Mouse (Mus musculus) liver, embryonic 15.5 days (tissue): ENCODE results near the gene Prrt3. TPM values are rescaled to one million over a fixed set of nuclear protein-coding genes. Genes with fewer than 3 reads are reported as not detected.

Experiments
- ATAC-seq: fragments of 200-750 bp; cut with Nextera tagmentation; 2 replicates; pipeline ENCODE4 v1.8.0; 2017; ENCODE audit warnings: moderate number of reproducible peaks, mild to moderate bottlenecking, moderate library complexity; ENCODE audit not compliant: insufficient read depth
- H3K27ac ChIP-seq: fragments of 300-500 bp; sonication (generic); replicated peaks from 2 replicates; pipeline ENCODE4 v1.5.1; 2015; ENCODE audit warnings: mild to moderate bottlenecking, inconsistent platforms
- H3K27me3 ChIP-seq: fragments of 300-500 bp; sonication (generic); 2 replicates; pipeline ENCODE4 v1.6.1; 2015; ENCODE audit warnings: mild to moderate bottlenecking, inconsistent platforms
- H3K36me3 ChIP-seq: fragments of 300-500 bp; sonication (generic); replicated peaks from 2 replicates; pipeline ENCODE4 v1.6.1; 2015; ENCODE audit warnings: moderate library complexity, mild to moderate bottlenecking, inconsistent platforms
- H3K4me1 ChIP-seq: fragments of 300-500 bp; sonication (generic); replicated peaks from 2 replicates; pipeline ENCODE4 v1.6.1; 2015; ENCODE audit warnings: inconsistent platforms
- H3K4me2 ChIP-seq: fragments of 300-500 bp; sonication (generic); 2 replicates; pipeline ENCODE4 v1.6.1; 2015; ENCODE audit warnings: moderate library complexity, mild to moderate bottlenecking, inconsistent platforms
- H3K4me3 ChIP-seq: fragments of 300-500 bp; sonication (generic); replicated peaks from 2 replicates; pipeline ENCODE4 v1.5.1; 2015; ENCODE audit warnings: mild to moderate bottlenecking, inconsistent platforms
- H3K9ac ChIP-seq: fragments of 300-500 bp; sonication (generic); 2 replicates; pipeline ENCODE4 v1.6.1; 2015; ENCODE audit warnings: moderate library complexity, mild to moderate bottlenecking, inconsistent platforms
- H3K9me3 ChIP-seq: fragments of 300-500 bp; sonication (generic); replicated peaks from 2 replicates; pipeline ENCODE4 v1.6.1; 2016; ENCODE audit warnings: inconsistent platforms
- WGBS: fragments of 180-500 bp; shearing (Covaris S2); methylation state at CpG from one replicate; pipeline ENCODE4 v1.1.7; 2015; ENCODE audit warnings: mixed read lengths; ENCODE audit not compliant: insufficient replicate concordance; 5-methylcytosine and 5-hydroxymethylcytosine counted together
- polyA plus RNA-seq: library from polyadenylated mRNA; unstranded; fragments of >200 nt; fragmentation: Nextera tagmentation; extraction: Ambion mirVana; gene quantifications from 2 replicates; pipeline ENCODE4 v1.2.1, GENCODE M21; 2015

The Prrt3 gene
- polyA plus RNA-seq = 0.03 and 0.07 TPM in 2 replicates

DNA sequence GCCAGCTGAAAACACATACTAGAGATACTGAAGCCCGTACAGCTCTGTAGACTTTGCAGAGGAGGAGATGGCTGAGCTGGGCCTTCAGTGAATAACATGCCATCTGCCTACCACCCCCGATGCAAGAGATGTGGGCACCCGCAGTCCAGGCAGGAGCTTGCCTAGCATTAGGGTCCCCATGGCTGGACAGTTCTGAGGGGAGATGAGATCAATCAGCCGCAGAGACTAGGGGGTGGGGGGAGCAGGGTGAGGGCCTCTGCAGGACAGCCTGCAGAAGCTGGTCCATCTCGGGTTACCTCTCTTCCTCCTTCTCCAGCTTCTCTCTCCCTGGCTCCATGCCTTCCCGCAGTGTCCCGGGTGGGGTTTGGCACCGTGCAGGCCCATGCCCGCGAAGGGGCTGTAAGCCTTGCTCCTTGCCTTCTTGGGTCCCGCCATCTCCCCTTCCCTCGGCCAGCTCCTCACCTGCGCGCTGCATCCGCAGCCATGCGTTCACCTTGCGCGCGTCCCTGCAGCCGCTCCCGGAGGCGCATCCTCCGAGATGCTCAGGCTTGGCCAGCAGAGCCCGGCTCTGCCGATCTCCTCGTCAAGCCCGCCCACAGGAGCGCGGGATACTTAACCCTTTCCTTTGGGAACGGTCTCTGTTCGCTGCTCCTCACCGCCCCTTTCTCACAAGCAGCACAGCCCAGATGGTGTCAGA is at the start of gene Prrt3:
Prrt3 (minus strand) TSS at position 544 of the 697 bp plus-strand sequence.
- H3K4me3 ChIP-seq = no peak within 1 kb of the TSS
- no peaks in the 10 kb centered on the region for H3K9me3 ChIP-seq
- H3K27ac ChIP-seq = no peak within 1 kb of the TSS
- 9% methylated on average over 32 of the region's 32 CpGs for WGBS
- H3K36me3 ChIP-seq = no peaks in the 10 kb centered on the region
- ATAC-seq = no peak
- H3K9ac ChIP-seq = no peak within 1 kb of the TSS
- peaks cover 62% of the 10 kb centered on the region for H3K27me3 ChIP-seq
- H3K4me1 ChIP-seq = no peaks in the 10 kb centered on the region
- H3K4me2 ChIP-seq = no peak within 1 kb of the TSS

DNA sequence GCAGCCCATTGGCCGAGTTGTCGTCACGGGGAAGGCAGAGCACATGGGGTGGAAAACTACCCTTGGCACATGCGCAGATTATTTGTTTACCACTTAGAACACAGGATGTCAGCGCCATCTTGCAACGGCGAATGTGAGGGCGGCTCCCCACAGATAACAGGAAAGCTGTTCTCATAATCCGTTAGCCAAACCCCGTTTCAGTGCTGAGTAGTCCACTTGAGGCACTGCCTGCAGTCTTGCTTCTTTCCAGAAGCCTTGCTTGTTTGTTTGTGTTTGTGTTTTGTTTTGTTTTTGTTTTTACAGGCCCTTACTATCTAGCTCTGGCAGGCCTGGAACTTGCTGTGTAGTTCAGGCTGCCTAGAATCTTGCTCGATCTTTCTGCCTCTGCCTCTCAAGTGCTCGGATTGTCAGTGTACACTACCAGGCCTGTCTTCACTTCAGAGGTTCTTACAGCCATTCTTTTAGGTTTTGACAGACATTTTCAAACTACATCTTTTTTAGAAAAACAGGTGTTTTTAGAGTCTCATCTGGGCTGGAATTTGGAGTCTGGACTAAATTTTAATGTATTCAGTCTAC is 42.3 kb upstream of the Prrt3 start:
- H3K4me3 ChIP-seq = no peak overlapping the region
- H3K27ac ChIP-seq = 0 out of 2 replicates have a peak overlapping the region, but pooled peaks have one; percentile 9
- H3K9me3 ChIP-seq = no peaks in the 10 kb centered on the region
- H3K4me1 ChIP-seq = peaks cover 4% of the 10 kb centered on the region; the same call in 1 of the 2 replicates
- H3K36me3 ChIP-seq = peaks cover 63% of the 10 kb centered on the region
- no peak overlapping the region for H3K4me2 ChIP-seq
- no peaks in the 10 kb centered on the region for H3K27me3 ChIP-seq
- ATAC-seq = peak; percentile 80
- 57% methylated on average over 12 of the region's 12 CpGs for WGBS
- no peak overlapping the region for H3K9ac ChIP-seq

DNA sequence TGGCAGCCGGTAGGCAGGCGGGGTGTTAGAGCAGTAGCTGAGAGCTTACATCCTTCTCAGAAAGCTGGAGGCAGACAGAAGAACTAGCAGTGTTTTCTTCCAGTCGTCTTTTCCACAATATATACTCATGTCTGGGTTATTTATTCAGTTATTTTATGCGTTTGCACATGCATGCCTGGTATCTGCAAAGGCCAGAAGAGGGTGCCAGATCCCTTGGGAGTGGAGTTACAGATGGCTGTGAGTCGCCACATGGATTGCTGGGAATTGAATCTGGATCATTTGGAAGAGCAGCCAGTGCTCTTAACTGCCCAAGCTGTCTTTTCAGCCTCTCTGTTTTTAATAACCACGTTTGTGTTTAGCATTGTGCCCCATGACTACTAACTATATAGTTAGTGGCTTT is 39.9 kb upstream of the Prrt3 start:
- Histone ChIP-seq H3K9ac (no peak overlapping the region), H3K36me3 (peaks cover 61% of the 10 kb centered on the region), H3K4me1 (peaks cover 4% of the 10 kb centered on the region; the same call in 1 of the 2 replicates), H3K9me3 (no peaks in the 10 kb centered on the region), H3K4me3 (no peak overlapping the region), H3K27me3 (no peaks in the 10 kb centered on the region), H3K27ac (no peak overlapping the region), H3K4me2 (no peak overlapping the region)
- 74% methylated on average over 6 of the region's 6 CpGs for WGBS
- no peak for ATAC-seq

DNA sequence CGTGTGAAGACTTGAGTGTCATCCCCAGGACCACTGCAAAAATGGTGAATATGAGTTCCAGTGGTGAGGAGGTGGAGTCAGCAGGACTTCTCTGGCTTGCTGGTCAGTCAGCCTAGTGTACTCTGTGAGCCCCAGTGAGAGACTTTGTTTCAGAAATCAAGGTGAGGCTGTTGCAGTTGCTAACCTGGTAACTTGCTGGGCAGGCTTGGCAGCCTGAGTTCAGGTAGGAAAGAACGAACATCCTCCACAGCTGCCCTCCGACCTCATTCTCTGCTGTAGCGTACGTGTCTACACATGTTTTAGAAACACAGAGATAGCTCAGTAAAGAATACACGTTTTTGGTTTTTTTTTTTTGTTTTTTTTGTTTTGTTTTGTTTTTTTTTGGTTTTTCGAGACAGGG is 33.2 kb upstream of the Prrt3 start:
- H3K36me3 ChIP-seq = peaks cover 43% of the 10 kb centered on the region
- no peak overlapping the region for H3K4me3 ChIP-seq
- H3K27ac ChIP-seq = no peak overlapping the region
- H3K27me3 ChIP-seq = no peaks in the 10 kb centered on the region
- peaks cover 16% of the 10 kb centered on the region for H3K4me1 ChIP-seq
- no peak overlapping the region for H3K4me2 ChIP-seq
- WGBS = 78% methylated on average over 7 of the region's 7 CpGs
- no peaks in the 10 kb centered on the region for H3K9me3 ChIP-seq
- H3K9ac ChIP-seq = no peak overlapping the region
- no peak for ATAC-seq

DNA sequence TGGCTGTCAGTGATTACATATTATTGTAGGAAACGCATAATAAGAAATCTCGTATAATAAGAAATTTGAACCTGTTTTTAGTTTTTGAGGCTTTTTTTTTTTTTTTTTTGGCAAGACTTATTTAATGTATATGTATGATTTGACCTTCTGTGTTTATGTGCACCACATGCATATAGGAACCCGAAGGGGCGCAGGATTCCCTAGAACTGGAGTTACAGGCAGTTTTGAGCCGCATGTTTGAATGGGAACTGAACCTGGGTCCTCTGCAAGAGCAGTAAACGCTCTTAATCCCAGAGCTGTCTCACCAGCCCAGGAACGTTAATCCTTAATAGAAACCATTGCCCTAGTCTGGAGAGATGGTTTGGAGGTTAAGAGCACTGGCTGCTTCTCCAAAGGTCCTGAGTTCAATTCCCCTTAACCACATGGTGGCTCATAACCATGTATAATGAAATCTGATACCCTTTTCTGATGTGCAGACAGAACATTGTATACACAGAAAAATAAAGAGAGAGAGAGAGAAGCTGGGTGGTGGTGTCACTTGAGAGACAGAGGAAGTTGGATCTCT is 30.2 kb upstream of the Prrt3 start:
- WGBS = 3% methylated on average over 7 of the region's 7 CpGs
- peak overlapping the region; percentile 90 for H3K4me3 ChIP-seq
- peaks cover 25% of the 10 kb centered on the region for H3K4me1 ChIP-seq
- H3K27me3 ChIP-seq = no peaks in the 10 kb centered on the region
- H3K4me2 ChIP-seq = peak overlapping the region; percentile 77
- H3K9me3 ChIP-seq = no peaks in the 10 kb centered on the region
- peak overlapping the region; percentile 83 for H3K27ac ChIP-seq
- peak overlapping the region; percentile 75 for H3K9ac ChIP-seq
- ATAC-seq = no peak
- peaks cover 27% of the 10 kb centered on the region for H3K36me3 ChIP-seq

DNA sequence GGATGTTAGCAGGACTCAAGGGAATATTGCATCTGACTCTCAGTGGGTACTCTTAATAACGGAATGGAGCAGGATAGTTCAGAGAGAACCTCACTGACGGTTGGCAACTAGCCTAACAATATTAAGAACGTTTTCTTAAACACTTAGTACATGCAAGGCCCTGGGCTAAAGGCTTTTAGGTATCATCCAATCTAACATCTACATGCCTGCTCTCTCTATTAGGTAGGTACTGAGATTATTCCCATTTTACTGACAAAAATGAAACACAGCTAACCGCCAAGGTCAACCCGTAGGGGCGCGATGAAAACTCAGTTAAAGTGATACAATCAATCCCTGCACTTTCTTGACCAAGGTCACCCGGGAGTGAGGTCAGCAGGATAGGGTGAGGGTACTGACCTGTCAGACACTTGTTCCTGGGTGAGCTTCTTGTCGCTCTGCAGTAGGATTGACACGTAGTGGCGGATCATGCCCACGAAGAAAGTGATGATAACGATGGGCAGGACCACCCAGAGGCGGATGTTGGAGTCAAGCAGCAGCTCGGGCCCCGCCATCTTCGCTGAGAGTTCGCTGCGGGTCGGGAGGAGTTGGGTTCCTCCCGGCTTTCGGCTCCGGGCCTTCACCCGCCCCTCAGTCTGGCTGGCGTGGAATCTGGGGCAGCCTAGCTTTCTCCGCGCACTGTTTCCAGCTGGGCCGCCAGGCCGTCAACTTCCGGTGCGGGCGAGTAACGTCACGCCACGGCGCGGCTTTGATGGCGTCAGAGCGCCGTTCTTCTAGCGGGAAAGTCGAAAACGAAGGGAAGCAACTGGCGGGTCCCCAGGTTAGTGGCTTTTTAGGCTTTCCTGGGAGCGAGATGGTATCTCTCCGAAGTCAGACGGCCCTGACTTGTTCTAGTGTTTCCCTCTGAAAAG is 29.5 kb upstream of the Prrt3 start, which contains the start of the genes Emc3 and Fancd2:
Emc3 (minus strand) TSS at position 721 of the 908 bp plus-strand sequence.
Fancd2 (plus strand) TSS at position 751 of the 908 bp plus-strand sequence.
- peaks cover 25% of the 10 kb centered on the region for H3K4me1 ChIP-seq
- H3K9ac ChIP-seq = peak within 1 kb of the TSS; percentile 75
- H3K9me3 ChIP-seq = no peaks in the 10 kb centered on the region
- H3K27ac ChIP-seq = peak within 1 kb of the TSS; percentile 83
- WGBS = under 1% methylated on average over 47 of the region's 47 CpGs
- H3K27me3 ChIP-seq = no peaks in the 10 kb centered on the region
- ATAC-seq = peak; percentile 88
- H3K4me3 ChIP-seq = peak within 1 kb of the TSS; percentile 90
- peaks cover 21% of the 10 kb centered on the region for H3K36me3 ChIP-seq
- peak within 1 kb of the TSS; percentile 77 for H3K4me2 ChIP-seq

GRCm38 (mm10) chr6:113523420-113523819 is 21.7 kb upstream of the Prrt3 start:
- H3K27ac ChIP-seq = no peak overlapping the region
- no peak for ATAC-seq

GRCm38 (mm10) chr6:113522310-113522709 is 20.6 kb upstream of the Prrt3 start:
- no peaks in the 10 kb centered on the region for H3K4me1 ChIP-seq
- peaks cover 77% of the 10 kb centered on the region for H3K36me3 ChIP-seq
- H3K4me3 ChIP-seq = no peak overlapping the region
- H3K27me3 ChIP-seq = no peaks in the 10 kb centered on the region
- H3K4me2 ChIP-seq = no peak overlapping the region
- H3K27ac ChIP-seq = no peak overlapping the region
- 44% methylated on average over 1 of the region's 1 CpGs for WGBS
- ATAC-seq = no peak
- no peaks in the 10 kb centered on the region for H3K9me3 ChIP-seq
- H3K9ac ChIP-seq = no peak overlapping the region

More at GRCm38 (mm10) chr6:113523420-113523819, 21.7 kb upstream of the Prrt3 start:
- Histone ChIP-seq H3K4me2 (no peak overlapping the region), H3K36me3 (peaks cover 66% of the 10 kb centered on the region), H3K9ac (no peak overlapping the region), H3K9me3 (no peaks in the 10 kb centered on the region), H3K4me3 (no peak overlapping the region), H3K4me1 (no peaks in the 10 kb centered on the region), H3K27me3 (no peaks in the 10 kb centered on the region)
- WGBS = 76% methylated on average over 8 of the region's 8 CpGs

DNA sequence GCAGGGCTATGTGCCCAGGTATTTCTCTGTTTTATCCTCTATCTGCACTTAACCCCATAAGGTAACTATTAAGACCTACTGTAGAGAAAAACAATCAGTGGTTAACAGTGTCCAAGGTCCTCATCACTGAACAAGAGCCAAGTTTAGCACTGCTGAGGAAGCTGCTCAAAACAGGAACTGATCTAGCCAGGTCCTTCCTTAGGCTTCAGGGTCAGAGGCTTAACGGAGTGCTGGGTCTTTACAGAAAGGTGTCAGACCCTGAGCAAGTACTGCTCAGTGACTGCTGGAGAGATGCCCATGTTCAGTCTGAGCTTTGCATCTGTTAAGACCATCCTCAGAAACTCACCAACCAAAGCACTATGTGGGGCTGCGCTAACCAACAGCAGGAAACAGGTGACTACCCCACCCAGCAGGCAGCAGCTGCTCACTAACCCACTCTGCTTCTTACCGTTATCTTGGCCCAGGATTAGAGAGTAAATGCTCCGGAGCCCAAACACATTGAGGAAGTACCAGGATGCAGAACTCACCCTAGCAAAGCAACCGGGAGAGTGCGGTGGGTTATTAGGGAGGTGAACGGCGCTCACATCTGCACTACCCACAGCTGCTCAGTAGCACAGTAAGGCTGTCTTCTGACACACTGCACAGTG is 15.8 kb upstream of the Prrt3 start:
- ATAC-seq = no peak
- H3K9ac ChIP-seq = no peak overlapping the region
- WGBS = 41% methylated on average over 8 of the region's 8 CpGs
- no peaks in the 10 kb centered on the region for H3K27me3 ChIP-seq
- no peak overlapping the region for H3K4me3 ChIP-seq
- H3K9me3 ChIP-seq = no peaks in the 10 kb centered on the region
- no peak overlapping the region for H3K27ac ChIP-seq
- no peak overlapping the region for H3K4me2 ChIP-seq
- H3K36me3 ChIP-seq = peaks cover 93% of the 10 kb centered on the region
- no peaks in the 10 kb centered on the region for H3K4me1 ChIP-seq

- H3K27ac ChIP-seq = no peak overlapping the region
- no peaks in the 10 kb centered on the region for H3K4me1 ChIP-seq
- H3K9me3 ChIP-seq = no peaks in the 10 kb centered on the region
- no peak overlapping the region for H3K4me3 ChIP-seq
- no peak for ATAC-seq
- H3K4me2 ChIP-seq = no peak overlapping the region
- 49% methylated on average over 3 of the region's 3 CpGs for WGBS
- H3K27me3 ChIP-seq = no peaks in the 10 kb centered on the region
- no peak overlapping the region for H3K9ac ChIP-seq
- peaks cover 66% of the 10 kb centered on the region for H3K36me3 ChIP-seq
Measured at GRCm38 (mm10) chr6:113514600-113514999, 12.9 kb upstream of the Prrt3 start.
